Mouse (Mus musculus) limb, embryonic 14.5 days (tissue): ENCODE data around the gene Pigz. TPM values are rescaled to one million over a fixed set of nuclear protein-coding genes. Genes with fewer than 3 reads are reported as not detected.

Experiments used
- ATAC-seq: fragments of 200-750 bp; cut with Nextera tagmentation; 2 replicates; pipeline ENCODE4 v1.8.0; 2017; ENCODE audit warnings: low read depth, moderate number of reproducible peaks, moderate TSS enrichment; ENCODE audit not compliant: low FRiP score
- DNase-seq: peaks from one replicate; pipeline ENCODE4 v3.0.0-alpha.2; 2015; ENCODE audit warnings: low spot score
- H3K27ac ChIP-seq: fragments of 300-500 bp; sonication (generic); replicated peaks from 2 replicates; pipeline ENCODE4 v1.5.1; 2014; ENCODE audit warnings: low read depth, mild to moderate bottlenecking, low read length, moderate library complexity, mixed read lengths
- H3K27me3 ChIP-seq: fragments of 300-500 bp; sonication (generic); 2 replicates; pipeline ENCODE4 v1.6.1; 2014; ENCODE audit warnings: low read length, mixed read lengths; ENCODE audit not compliant: control insufficient read depth, insufficient read depth
- H3K36me3 ChIP-seq: fragments of 300-500 bp; sonication (generic); 2 replicates; pipeline ENCODE4 v1.6.1; 2014; ENCODE audit warnings: mild to moderate bottlenecking, low read length, moderate library complexity, mixed read lengths; ENCODE audit not compliant: control insufficient read depth, insufficient read depth
- H3K4me1 ChIP-seq: fragments of 300-500 bp; sonication (generic); 2 replicates; pipeline ENCODE4 v1.6.1; 2014; ENCODE audit warnings: antibody characterized with exemption, low read length, mixed read lengths; ENCODE audit not compliant: control insufficient read depth, insufficient read depth
- H3K4me2 ChIP-seq: fragments of 300-500 bp; sonication (generic); replicated peaks from 2 replicates; pipeline ENCODE4 v1.6.1; 2014; ENCODE audit warnings: low read depth, mild to moderate bottlenecking, low read length, moderate library complexity; ENCODE audit not compliant: severe bottlenecking
- H3K4me3 ChIP-seq: fragments of 300-500 bp; sonication (generic); replicated peaks from 2 replicates; pipeline ENCODE4 v1.5.1; 2014; ENCODE audit warnings: low read length
- H3K9ac ChIP-seq: fragments of 300-500 bp; sonication (generic); 2 replicates; pipeline ENCODE4 v1.6.1; 2014; ENCODE audit warnings: mild to moderate bottlenecking, low read depth, low read length, moderate library complexity; ENCODE audit not compliant: severe bottlenecking
- H3K9me3 ChIP-seq: fragments of 300-500 bp; sonication (generic); 2 replicates; pipeline ENCODE4 v1.6.1; 2016; ENCODE audit warnings: low read length; ENCODE audit not compliant: control insufficient read depth
- POLR2A ChIP-seq: fragments of 200-500 bp; IDR thresholded peaks from 2 replicates; pipeline ENCODE4 v1.8.0; 2012; ENCODE audit warnings: inconsistent platforms, mild to moderate bottlenecking, moderate library complexity, borderline replicate concordance; ENCODE audit not compliant: insufficient read depth, insufficient read length; ENCODE audit errors: extremely low read depth
- WGBS: fragments of 180-500 bp; shearing (Covaris S2); extraction: QIAGEN DNeasy Blood & Tissue Kit; methylation state at CpG from one replicate; pipeline ENCODE4 v1.1.7; 2014; 5-methylcytosine and 5-hydroxymethylcytosine counted together
- polyA plus RNA-seq, 2 experiments: library from polyadenylated mRNA; depleted of rRNA in 1 of 2; stranded (reverse) in 1 of 2; unstranded in 1 of 2; fragments of >200 nt; fragmentation: Nextera tagmentation in 1 of 2; extraction: Ambion mirVana in 1 of 2; gene quantifications; 2 replicates each; pipeline versions ENCODE4 v1.2.1 to v1.2.3; 2012 to 2014

Gene Pigz
- polyA plus RNA-seq, 2 experiments, result 0.32 to 0.35 TPM

DNA sequence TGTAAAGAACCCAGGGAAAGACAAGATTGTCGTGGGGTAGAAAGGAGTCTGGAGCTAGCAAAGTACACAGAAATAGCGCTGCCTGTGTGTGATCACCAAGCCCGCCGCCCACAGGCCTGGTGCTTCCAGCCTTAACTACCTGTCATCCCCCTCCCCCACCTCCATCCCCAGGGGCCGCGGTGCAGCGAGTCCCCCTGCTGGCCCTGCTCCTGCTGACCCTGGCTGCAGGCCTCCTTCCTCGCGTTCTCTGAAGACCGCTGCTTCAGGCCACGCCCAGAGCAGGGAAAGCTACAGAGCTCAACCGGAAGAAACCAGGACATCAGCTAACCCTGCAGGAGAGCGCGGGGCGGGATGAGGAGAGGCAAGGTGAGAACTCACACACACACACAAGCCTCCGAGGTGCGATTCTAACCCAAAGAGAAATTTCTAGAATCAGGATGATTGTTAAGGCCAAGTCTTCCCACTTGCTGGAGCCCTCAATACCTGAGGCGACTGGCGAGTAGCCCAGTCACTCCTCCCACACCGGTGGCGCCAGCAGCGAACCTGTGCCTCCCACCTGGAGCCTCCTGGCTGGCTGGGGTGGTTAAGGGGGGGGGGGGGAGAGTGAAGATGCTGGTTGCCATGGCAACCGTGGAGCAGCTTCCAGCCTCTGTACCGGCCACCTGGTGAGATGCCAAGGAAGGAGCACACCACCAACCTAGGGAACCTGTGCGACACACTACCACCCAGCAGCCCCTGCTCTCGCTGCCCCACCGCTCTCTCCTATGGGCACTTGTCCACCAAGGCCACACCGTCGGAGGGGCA is 36.5 kb upstream of the Pigz start:
- no peak for ATAC-seq
- peaks cover 8% of the 10 kb centered on the region; the same call in 1 of the 2 replicates for H3K4me1 ChIP-seq
- H3K4me3 ChIP-seq, result peak overlapping the region; percentile 19
- H3K9ac ChIP-seq, result peak overlapping the region; percentile 38; the same call in 1 of the 2 replicates
- 14% methylated on average over 27 of the region's 29 CpGs for WGBS
- no peaks in the 10 kb centered on the region for H3K27me3 ChIP-seq
- peaks cover 4% of the 10 kb centered on the region for H3K9me3 ChIP-seq
- no peak for DNase-seq
- no peak for TF ChIP-seq POLR2A
- peak overlapping the region; percentile 54 for H3K4me2 ChIP-seq
- no peak overlapping the region for H3K27ac ChIP-seq
- no peaks in the 10 kb centered on the region for H3K36me3 ChIP-seq

DNA sequence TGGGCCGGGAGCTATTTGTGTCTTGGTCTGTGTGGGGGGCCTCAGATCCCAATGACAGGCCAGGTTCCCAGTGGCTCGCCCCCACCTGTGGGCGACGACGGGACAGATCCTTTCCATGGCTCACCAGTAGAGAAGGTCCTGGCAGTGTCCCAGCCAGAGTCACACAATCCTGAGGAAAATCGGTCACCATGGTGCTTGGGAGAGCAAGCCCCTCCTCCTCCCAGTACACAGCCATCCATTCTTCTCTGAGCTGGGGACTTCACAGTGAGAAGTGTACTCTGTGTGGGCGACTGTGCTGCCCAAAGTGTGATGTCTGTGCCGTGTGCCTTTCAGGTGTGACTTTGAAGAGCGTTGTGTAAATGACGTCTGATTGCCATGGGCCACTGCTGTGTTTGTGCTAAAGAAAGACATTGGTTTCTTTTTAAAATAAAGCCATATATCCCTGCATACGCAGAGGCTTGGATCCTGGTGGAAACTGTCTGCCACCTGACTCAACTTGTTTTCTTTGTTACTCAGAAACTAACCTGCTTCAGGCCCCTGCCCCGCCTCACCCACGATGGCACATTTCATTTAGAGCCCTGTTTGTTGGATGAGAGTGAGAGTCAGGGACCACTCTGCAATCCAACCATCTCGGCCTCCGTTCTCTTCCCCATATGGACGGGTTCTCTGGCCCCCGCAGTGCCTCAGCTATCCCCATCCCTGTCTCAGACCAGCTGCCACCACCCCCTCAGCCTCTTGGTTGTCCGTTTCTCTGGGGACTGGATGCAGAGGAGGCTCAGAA is 34.9 kb upstream of the Pigz start:
- peak; percentile 42 for DNase-seq
- peak; percentile 56; the same call in 1 of the 2 replicates for ATAC-seq
- TF ChIP-seq POLR2A, result no peak
- H3K4me2 ChIP-seq, result no peak overlapping the region
- H3K9me3 ChIP-seq, result peaks cover 4% of the 10 kb centered on the region
- no peaks in the 10 kb centered on the region for H3K27me3 ChIP-seq
- 74% methylated on average over 18 of the region's 18 CpGs for WGBS
- H3K36me3 ChIP-seq, result no peaks in the 10 kb centered on the region
- no peak overlapping the region for H3K4me3 ChIP-seq
- H3K4me1 ChIP-seq, result peaks cover 8% of the 10 kb centered on the region; the same call in 1 of the 2 replicates
- peak overlapping the region; percentile 34 for H3K27ac ChIP-seq
- H3K9ac ChIP-seq, result no peak overlapping the region

DNA sequence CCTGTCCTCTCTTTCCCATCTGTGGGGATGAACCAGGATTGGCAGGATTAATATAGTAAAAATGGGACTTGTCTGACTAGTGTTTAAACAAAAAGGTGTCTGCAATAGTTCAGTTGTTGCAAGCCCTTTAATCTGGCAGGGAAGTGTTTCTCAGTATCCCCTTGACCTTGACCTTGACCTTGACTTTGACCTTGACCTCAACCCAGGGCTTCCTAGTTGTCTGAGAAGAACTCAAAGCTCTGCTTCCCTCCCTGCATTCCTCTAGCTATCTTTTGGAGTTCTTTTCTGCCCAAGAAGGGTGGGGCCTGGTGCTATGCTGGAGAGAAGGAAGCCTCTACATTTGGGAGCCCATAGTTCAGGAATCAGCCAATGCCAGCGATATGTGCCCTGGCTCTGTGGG is 31.8 kb upstream of the Pigz start:
- Histone ChIP-seq H3K4me2 (no peak overlapping the region), H3K27me3 (no peaks in the 10 kb centered on the region), H3K36me3 (no peaks in the 10 kb centered on the region), H3K9me3 (peaks cover 4% of the 10 kb centered on the region), H3K27ac (no peak overlapping the region), H3K4me3 (no peak overlapping the region), H3K4me1 (peaks cover 18% of the 10 kb centered on the region), H3K9ac (no peak overlapping the region)
- DNase-seq (no peak), ATAC-seq (no peak)
- WGBS, result 76% methylated on average over 1 of the region's 1 CpGs
- no peak for TF ChIP-seq POLR2A

DNA sequence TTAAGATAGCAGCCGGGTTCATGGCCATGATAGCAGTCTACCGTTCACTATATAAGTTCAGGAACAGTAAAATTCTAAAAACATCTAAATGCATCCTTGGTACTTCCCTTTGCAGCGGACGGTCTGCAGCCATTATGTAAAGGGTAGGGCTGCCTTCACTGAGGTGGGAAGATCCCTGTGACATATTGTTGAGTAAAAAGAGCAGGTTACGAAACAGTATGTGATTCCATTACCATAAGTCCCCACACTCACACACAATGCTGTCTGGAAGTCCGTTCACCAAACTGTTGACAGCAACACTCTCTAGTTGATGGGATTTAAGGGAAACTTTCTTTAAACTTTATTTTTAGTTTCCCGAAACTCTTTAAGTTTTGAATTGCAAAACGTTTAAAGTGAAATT is 30.4 kb upstream of the Pigz start:
- DNase-seq, result no peak
- H3K9ac ChIP-seq, result no peak overlapping the region
- ATAC-seq, result no peak
- no peaks in the 10 kb centered on the region for H3K36me3 ChIP-seq
- WGBS, result 87% methylated on average over 8 of the region's 8 CpGs
- no peaks in the 10 kb centered on the region for H3K27me3 ChIP-seq
- no peak for TF ChIP-seq POLR2A
- no peak overlapping the region for H3K4me3 ChIP-seq
- H3K4me2 ChIP-seq, result no peak overlapping the region
- no peak overlapping the region for H3K27ac ChIP-seq
- peaks cover 4% of the 10 kb centered on the region for H3K9me3 ChIP-seq
- H3K4me1 ChIP-seq, result peaks cover 12% of the 10 kb centered on the region; the same call in 1 of the 2 replicates

- H3K9me3 ChIP-seq, result no peaks in the 10 kb centered on the region
- H3K27me3 ChIP-seq, result no peaks in the 10 kb centered on the region
- H3K27ac ChIP-seq, result no peak overlapping the region
- no peak overlapping the region for H3K4me2 ChIP-seq
- DNase-seq (no peak), ATAC-seq (no peak)
- no peaks in the 10 kb centered on the region for H3K36me3 ChIP-seq
- H3K9ac ChIP-seq, result no peak overlapping the region
- no peak overlapping the region for H3K4me3 ChIP-seq
- TF ChIP-seq POLR2A, result no peak
- 69% methylated on average over 4 of the region's 4 CpGs for WGBS
- H3K4me1 ChIP-seq, result peaks cover 12% of the 10 kb centered on the region; the same call in 1 of the 2 replicates
These were observed 28.3 kb upstream of the Pigz start for GRCm38 (mm10) chr16:31905331-31905730.
